Mouse (Mus musculus): Measurements from ENCODE around the gene Evi5l.

- TF ChIP-seq POLR2A (IDR thresholded peaks at IDR 0.05; ENCODE audit: insufficient read depth, low read length) (no peak), CTCF (IDR thresholded peaks at IDR 0.05; ENCODE audit: low read depth, low read length) (no peak)
Measured at GRCm38 (mm10) chr8:4229784-4230183, 63.4 kb downstream of the Evi5l start.
